Mouse (Mus musculus): ENCODE data around the gene Asz1. TPM values are rescaled to one million over a fixed set of nuclear protein-coding genes. Genes with fewer than 3 reads are reported as not detected.
A peak's percentile ranks its signal among the peaks of the same experiment; 100 is the strongest.

The Asz1 gene
- not detected for total RNA-seq (2021)
- long read RNA-seq: 0 reads

DNA sequence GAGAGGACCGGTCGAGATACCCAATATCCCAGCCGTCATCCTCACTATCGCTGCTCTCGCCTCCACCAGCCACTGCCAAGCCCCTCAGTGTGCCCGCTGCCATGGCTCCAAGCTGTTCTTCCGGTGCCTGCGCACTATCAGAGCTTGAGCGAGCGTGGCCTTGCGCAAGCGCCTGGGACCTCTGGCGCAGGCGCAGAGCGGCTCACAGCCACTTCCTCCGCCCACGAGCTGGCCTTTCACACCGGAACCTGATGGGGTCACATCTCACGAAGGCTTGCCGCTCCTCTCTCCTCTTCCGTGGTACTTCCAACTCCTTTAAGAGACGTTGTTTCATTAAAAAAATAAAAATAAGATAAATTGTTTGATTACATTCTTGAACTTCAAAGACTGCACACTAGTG lies at the start of gene Asz1:
TSS of gene Asz1 (minus strand) at position 128 of the 400 bp plus-strand sequence.
- no peak for DNase-seq (ENCODE audit: low spot score in 2 of 2)

DNA sequence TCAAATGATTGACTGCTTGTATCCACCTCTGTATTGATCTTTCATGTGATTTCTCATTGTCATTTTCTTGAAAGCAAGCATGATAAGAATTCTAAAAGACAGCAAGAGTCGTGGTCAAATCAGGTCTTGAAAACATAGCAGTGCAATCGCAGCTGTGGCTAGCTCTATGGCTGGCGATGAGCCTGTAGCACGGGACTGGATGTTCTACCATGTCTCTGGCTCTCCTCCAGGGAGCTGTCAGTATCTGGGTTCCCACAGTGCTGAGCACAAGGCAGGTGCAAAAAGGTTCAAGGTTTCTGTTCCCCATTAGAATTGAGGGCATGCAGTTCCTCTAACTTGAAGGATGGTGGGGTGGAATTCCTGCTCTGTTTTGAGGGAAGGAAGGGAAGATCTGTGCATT lies 44.2 kb upstream of the Asz1 start:
- peak in 1 of 2 experiments; percentile 5 for DNase-seq (ENCODE audit: low spot score in 2 of 2)

DNA sequence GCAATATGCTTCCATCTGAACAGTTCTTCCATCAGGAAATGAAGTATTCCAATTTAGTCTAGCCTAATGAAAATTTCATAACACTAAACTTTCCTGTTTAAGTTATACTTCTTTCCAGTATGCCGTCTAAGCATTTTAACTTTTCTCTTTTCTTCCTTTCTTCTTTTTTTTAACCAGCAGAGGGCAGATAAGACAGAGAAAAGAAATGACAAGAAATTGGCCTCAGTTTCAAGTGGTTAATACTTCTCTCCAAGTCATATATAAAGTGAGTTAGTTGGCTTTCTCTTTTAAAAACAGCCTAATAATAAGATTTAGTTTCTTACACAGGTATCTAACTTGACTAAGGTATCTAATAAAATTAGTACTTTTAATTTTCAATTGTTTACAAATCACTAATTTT lies 26.4 kb upstream of the Asz1 start:
- no peak for DNase-seq (ENCODE audit: low spot score in 2 of 2)

DNA sequence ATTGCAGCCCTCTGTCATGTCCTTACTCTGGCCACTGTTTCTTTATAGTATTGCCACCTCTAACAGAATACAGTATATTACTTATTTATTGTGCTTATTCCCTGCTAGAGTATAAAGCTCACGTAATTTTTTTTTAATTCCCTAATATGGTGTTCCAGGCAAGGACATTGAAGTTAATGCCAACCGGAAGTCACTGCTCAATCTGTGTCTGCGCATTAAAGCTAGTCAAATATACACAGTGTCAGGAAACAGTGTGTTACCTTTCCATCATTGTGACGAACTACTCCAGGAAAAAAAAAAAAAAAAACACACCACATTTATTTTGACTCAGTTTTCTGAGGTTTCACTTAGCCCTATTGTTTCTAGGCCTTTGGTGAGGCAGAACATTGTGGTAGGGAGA lies 19.2 kb upstream of the Asz1 start:
- DNase-seq (ENCODE audit: low spot score in 2 of 2): no peak

DNA sequence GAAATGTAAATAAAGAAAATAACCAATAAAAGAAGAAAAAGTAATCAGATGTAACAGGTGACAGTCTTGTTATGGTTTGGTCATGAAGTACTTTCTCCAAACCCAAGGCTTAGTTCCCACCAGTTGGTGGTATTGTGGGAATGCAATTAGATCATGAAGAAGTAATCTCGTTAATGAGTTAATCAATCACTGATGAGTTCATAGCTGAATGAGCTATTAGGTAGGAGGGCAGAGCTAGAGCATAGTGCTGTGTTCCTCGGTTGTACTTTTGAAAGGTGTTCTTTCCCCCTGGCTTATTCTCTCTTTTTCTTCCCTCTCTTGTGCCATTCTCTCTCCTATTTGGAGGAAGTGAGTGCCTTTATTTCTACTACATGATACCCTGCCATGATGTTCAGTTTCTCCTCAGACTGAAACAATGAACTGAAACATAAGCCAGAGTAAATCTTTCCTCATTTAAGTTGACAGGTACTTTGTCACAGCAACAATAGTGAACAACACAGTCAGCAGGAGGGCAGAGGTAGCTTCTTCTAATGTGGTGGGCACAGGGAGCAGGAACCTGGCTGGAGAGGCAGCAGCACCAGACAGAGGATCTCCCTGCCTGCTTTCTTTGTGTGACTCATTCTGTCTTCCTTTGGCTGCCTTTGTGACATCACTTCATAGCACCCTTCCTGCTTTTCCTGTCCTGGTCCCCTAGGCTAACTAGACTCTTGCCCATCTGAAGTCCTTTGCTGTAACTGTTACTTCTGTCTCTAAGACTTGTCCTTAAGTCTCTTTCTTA lies 18.5 kb upstream of the Asz1 start:
- DNase-seq (ENCODE audit: low spot score in 2 of 2): no peak

DNA sequence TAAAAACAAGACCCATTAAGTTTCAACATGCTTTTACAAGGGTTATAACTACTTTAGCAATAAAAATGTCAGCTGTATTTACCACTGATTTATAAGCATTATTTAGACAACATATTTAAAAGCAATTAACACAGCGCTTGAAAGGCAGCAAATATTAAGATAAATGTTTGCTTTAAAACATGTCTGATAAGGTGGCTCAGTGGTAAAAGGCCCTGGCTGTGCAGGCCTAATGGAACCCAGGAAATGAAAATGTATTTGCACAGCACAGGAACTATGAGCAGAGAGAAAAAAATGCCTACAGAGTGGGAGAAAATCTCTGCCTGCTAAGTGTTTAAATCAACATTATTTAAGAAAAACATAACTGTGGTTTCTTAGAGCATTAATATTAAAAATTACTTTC lies 12.0 kb downstream of the Asz1 start:
- DNase-seq (ENCODE audit: low spot score in 2 of 2): no peak

DNA sequence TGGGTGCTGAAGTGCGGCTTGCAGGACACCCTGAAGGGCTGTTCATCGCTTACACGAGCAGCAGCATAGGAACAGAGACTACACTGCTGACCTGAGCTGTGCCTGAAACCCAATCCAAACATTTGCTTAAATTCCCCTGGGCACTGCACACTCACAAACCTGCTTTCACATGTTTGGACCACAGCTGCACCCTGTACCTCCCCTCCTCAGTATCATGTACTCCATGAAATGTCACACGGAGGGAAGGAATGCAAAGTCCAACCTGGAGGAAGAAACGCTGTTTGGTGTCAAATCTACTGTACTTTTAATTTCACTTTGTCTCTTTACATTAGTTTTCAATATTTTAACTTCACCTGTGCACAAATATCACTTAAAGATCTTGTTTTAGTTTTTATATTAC lies 19.8 kb downstream of the Asz1 start:
- no peak for DNase-seq (ENCODE audit: low spot score in 2 of 2)

DNA sequence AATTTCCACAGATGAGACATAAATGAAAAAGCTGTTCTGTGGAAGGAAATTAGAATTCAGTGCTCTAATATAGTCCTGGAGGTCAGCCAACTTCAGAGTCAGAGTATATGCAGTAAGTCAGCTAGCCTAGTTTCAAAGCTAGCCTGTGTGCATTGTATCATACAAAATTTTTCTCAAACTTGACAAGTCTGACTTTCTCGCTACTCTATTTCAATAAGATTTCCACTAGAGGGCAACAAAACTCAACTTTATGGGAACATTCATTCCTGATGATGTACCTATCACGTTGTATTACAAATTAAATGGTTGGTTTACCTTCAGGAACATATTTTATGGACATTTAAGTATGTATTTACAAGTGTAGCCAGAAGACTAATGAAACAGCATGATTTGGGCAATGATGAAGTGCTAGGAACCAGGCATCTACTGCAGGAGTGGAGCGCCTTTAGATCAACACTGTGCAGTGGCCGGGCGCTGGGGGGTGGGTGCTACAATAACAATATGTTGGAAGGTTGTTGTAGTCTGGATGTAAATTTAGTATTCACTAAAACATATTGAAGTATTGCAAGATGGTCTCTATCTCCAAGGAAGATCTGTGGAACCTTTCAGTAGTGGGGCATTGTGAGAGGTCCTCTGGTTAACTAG lies 21.6 kb downstream of the Asz1 start:
- peak in 1 of 2 experiments; percentile 11 for DNase-seq (ENCODE audit: low spot score in 2 of 2)

DNA sequence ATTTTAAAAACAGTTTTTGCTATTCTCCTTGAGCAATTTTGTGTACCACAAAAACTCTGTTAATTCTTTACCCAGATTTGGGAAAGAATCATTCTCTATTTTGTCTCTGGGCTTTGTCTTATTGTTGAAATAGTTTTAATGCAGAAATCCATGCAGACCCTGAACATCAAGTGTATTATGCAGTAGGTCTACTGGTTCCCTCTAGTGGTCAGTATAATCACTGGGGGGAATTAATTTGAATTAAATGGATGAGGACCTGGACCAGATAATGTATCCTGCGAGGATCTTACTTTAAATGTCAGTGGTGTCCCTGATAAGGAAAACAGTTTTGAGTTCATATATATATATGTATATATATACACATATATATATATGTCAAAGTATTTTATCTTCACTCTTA lies 30.2 kb downstream of the Asz1 start:
- DNase-seq (ENCODE audit: low spot score in 2 of 2): peak in 1 of 2 experiments; percentile 47

DNA sequence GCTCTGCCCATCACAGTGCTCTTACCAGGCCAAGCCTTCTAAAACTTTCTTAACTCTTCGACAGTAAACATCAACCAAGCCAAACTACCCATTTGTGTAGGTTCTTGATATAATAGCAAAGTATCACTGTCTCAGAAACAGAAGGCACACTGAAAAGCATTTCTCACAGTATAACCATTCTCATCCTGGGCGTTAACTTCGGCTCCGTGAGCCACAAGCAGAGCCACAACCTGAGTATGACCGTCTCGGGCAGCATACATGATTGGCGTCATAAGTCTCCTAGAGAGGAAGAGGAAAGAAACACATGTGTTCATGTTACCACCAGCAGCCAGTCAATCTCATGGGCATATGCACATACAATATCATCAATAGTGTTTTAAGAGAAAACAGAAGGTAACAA lies 31.9 kb downstream of the Asz1 start:
- DNase-seq (ENCODE audit: low spot score in 2 of 2): no peak

DNA sequence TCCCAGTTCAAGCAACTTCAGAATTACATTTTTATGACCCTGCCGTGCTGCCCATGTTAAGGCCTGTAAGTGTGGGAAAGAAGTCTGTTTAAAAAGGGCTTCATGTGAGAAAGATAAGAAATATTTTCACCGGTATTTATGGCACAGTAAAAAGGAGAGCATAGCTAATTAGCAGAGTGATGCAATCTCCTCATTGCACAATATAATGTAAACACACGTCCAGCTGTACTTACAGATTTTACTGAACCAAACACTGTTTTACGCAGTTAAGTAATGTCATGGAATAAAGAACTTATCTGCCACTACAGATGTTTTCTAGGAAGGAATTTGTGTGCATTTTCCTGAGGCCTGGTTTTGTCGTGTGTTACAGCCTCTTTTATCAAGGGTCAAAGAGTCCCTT lies 32.3 kb downstream of the Asz1 start:
- no peak for DNase-seq (ENCODE audit: low spot score in 2 of 2)

DNA sequence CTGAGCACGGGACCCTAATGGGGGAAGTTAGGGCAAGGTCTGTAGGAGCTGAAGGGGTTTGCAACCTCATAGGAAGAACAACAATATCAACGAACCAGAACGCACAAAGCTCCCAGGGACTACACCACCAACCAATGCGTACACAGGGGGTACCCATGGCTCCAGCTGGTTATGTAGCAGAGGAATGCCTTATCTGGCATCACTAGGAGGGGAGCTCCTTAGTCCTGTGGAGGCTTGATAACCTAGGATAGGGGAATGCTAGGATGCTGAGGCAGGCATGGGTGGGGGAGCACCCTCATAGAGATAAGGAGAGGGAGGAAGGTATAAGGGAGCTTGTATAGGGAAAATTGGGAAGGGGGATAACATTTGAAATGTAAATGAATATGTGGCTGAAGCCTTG lies 51.0 kb downstream of the Asz1 start:
- DNase-seq (ENCODE audit: low spot score in 2 of 2): no peak

DNA sequence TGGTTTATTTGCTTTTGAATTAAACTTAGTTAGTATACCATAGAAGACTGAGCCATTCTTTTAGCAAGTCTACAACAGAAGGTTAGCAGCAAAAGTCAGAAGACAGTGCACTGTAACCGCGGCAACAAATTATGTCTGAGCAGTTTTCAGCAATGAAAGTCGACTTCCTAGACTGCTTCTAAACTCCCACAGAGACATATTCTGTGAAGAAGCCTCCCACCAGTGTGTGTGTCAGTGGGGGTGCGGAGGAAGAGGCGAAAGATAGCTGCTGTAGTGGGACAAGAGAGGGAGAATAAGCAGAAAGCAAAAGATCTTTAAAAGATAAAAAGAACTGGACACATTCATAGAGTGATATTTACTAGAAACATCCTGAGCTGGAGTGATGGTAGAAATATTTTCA lies 57.2 kb downstream of the Asz1 start:
- peak in 1 of 2 experiments; percentile 15 for DNase-seq (ENCODE audit: low spot score in 2 of 2)

DNA sequence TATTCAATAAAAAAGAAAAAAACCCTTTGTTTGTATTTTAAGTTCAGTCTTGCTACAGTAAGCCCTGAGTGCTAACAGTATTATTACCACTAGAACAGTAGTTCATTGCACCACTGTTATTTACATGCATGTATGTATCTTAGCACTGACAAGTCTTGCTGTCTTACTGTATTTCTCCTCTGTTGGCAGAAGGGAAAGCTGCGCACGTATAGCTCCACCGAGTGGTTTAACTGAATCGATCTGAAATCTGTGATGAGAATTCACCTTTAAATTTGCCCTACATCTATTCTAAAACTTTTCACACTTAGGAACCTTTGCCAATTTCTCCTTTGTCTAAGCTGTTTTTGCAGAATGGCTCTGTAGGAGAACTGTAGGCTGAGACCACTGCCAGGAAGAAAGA lies 64.6 kb downstream of the Asz1 start:
- DNase-seq (ENCODE audit: low spot score in 2 of 2): no peak

DNA sequence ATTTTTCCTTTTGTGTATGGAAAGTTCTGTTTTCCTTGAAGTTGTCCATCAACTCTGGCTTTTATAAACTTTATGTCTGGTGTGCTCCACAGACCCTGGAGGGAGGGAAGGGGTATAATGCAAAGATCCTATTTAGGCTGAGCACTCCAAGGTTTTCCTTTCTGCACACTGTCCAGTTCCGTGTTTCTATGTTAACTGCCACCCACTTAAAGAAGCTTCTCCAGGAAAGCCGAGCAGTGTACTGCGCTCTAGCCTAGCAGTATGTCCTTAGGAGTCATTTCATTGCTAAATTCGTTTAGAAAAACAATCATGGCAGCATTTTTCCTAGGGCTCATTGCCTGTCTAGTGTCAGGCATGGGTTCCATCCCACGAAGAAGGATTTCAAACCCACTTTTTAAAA lies 65.7 kb downstream of the Asz1 start:
- no peak for DNase-seq (ENCODE audit: low spot score in 2 of 2)

DNA sequence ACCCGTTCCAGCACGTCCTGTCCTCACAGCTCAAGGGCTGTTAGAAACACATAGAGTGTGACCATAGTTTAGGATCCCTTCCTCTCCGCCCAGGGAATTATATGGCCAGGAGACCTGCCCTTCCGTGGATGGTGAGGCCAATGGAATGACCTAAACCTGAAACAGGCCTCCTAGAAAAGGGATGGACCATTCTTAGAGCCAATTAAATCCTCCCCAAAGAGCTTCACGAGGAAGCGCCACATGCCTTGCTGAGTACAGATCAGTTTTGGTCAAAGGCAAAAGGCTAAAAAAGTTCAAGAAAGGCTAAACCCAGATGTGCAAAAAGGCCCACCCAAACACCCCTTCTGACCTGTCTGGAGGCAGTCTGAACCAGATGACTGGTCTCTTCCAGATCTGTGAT lies 76.6 kb downstream of the Asz1 start:
- DNase-seq (ENCODE audit: low spot score in 2 of 2): no peak

DNA sequence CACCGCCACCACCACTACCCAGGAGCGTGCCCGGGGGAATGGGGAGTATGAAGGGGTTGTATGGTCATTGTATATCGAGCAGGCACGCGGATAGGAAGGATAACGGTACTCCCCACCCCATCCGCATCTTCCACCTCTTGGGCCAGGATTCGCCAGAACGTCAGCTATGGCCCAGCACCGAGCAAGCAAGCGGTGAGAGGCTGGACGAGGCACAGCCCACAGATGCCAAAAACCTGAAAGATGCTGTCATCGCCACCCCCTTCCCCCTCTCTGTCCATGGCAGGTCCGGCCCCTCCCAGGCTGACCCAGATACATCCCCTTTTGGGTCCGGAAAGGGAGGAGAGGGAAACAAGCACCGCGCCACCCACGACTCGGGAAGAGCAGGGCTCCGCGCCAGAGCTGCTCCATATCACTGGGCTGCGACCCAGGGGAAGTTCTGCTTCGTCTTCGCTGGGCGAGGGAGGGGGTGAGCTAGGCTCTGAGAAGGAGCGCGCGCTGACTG lies 77.3 kb downstream of the Asz1 start:
- DNase-seq (ENCODE audit: low spot score in 2 of 2): peak in 1 of 2 experiments; percentile 37

DNA sequence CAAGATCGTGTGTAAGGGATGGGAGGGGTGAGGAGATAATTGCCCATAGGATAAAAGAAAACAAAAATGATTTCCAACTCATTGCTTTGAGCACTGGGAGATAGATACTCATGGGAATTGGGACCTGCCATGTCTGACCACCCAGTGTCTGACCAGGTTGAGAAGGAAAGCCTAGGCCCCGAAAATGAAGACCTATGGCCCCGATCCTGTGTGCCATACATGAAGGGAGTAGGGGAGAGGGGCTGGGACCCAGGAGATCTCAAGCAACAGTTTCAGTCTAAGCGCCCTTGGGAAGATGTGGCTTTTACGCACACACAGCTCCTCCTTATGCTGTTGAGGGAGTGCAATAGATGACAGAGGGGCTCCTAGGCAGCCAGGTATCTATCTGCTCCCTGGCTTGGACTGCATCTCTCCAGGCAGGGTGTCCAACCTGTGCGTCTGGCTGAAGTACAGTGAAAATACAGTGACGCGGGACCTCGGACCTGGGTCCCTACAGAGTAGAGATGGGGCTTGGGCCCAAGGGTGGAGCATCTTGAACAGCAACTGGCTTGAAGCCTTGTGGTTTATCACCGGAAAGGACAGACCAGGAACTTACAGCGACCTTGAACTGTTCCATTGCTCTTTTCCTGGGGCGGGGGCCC lies 77.9 kb downstream of the Asz1 start:
- DNase-seq (ENCODE audit: low spot score in 2 of 2): no peak

DNA sequence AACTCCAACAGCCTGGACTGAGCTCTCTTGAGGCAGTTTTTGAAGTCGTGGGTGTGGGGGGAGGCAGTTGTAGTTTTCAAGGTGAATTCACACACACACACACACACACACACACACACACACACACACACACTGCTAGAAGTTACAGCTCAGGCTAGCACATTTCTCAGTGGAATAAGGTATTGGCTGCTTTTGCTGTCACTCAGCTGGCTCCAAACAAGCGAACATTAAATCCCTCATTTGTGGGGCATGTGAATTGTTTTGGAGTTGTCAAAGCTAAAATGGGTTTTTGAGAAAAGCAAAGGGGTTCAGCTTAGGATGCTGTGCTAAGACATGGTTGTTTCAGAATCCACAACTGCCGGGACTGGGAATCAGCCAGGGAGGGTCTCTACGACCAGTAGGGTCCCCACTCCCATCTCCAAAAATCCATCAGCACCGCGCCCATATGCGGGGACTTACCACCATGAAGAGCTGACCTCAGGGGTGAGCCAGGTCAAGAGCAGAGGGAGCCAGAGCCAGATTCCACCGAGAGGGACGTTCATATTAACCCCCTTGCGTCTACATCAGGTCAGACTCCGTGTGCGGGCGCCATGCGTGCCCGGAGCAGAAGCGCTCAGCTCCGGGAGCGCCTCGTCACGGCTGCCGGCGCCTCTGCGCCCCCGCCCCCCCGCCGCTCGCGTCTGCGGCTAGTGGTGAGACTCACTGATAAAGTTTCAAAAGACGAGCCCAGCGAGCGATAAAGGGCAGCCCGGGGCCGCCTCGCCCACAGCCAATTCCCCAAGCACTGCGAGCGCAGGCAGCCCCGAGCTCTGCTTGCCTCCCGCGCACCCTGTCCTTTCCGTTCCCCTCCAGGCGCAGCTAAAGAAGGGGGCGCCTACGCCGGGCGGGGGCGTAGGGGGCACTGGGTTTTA lies 78.9 kb downstream of the Asz1 start, which contains the start of gene Wnt2:
TSS of gene Wnt2 (minus strand) at position 840 of the 911 bp plus-strand sequence.
- peak in 1 of 2 experiments; percentile 49 for DNase-seq (ENCODE audit: low spot score in 2 of 2)

DNA sequence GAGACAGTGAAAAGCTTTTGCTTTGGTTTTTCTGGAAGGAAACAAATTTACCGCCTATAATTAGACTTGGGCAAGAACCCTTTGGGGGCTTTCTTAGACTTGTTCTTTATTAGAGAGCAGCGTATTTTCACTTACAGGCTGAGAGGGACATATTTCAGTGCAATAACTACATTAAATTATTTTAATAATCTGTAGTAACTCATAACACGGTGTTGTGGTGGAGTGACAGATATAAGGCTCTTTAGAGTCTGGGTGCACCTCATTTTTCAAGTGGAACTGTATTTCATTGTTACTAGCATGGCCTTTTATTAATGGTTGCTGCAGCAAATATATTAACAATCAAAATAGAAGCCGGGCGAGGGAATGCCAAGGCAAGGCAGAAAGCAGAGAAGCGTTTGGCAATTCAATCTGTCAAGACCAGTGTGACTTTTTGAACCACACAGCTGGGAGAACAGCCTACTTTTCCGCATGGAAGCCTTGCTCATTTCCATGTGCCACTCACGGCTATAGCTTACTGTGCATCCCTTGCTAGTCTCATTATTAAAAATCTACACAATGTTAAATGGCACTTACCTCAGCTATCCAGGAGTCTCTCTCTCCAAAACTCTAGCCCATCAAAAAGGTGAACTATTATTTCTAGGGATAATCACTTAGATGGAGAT lies 84.6 kb downstream of the Asz1 start:
- no peak for DNase-seq (ENCODE audit: low spot score in 2 of 2)

DNA sequence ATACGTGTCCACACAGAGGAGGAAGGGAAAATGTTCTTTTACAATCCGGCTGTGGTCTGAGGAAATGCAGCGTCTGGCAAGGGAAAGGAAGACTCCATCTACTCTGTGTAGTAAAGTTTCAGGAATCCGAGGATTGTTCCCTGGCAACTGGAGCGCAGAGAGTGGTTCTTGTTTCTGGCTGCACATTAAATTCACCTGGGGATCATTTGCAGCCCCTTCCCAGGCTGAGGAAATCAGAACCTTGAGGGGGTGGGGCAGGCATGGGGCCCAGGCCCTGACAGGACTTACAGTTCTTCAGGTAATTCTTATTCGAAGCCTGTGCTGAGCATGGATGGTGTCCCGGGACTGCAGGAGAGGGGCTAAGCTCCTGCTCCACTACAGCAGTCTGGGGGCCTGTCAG lies 95.5 kb downstream of the Asz1 start:
- no peak for DNase-seq (ENCODE audit: low spot score in 2 of 2)

All from layer of hippocampus, adult 18-20 months (tissue).